Mouse (Mus musculus) liver, embryonic 14.5 days (tissue): ENCODE data around the gene Optc.

Source experiments
- CTCF ChIP-seq: IDR thresholded peaks from 2 replicates; pipeline ENCODE4 v1.5.1; 2016; ENCODE audit warnings: antibody characterized with exemption, low read depth, control low read depth
- EP300 ChIP-seq: IDR thresholded peaks from 2 replicates; pipeline ENCODE4 v1.6.1; 2016; ENCODE audit warnings: antibody characterized with exemption, low read depth

GRCm38 (mm10) chr1:133891489-133891888 lies 16.3 kb downstream of the Optc start:
- TF ChIP-seq CTCF (no peak), EP300 (no peak)
